Mouse (Mus musculus) spleen, adult 2 months (tissue): ENCODE data around the gene Hdhd5. TPM values are rescaled to one million over a fixed set of nuclear protein-coding genes. Genes with fewer than 3 reads are reported as not detected.

Source experiments
- DNase-seq, 2 experiments: peaks; one replicate each; pipeline versions ENCODE4 v3.0.0 to v3.0.0-alpha.2; 2012 to 2021; ENCODE audit warnings: low spot score in 2 of 2, low read depth in 1 of 2
- H3K27ac ChIP-seq: fragments of 200-500 bp; 2 replicates; pipeline ENCODE4 v1.5.1; 2012; ENCODE audit warnings: low read length, inconsistent platforms; ENCODE audit not compliant: insufficient read depth
- H3K27me3 ChIP-seq: fragments of 200-500 bp; 2 replicates; pipeline ENCODE4 v1.6.1; 2012; ENCODE audit warnings: mild to moderate bottlenecking, moderate library complexity, low read length, inconsistent platforms; ENCODE audit not compliant: control insufficient read depth, insufficient read depth
- H3K36me3 ChIP-seq: fragments of 200-500 bp; 2 replicates; pipeline ENCODE4 v1.6.1; 2012; ENCODE audit warnings: mild to moderate bottlenecking, low read length, inconsistent platforms; ENCODE audit not compliant: control insufficient read depth, insufficient read depth
- H3K4me1 ChIP-seq: fragments of 200-500 bp; 2 replicates; pipeline ENCODE4 v1.6.1; 2011; ENCODE audit warnings: inconsistent platforms; ENCODE audit not compliant: control insufficient read depth, insufficient read depth, insufficient read length
- H3K4me3 ChIP-seq: fragments of 200-500 bp; 2 replicates; pipeline ENCODE4 v1.5.1; 2011; ENCODE audit warnings: mild to moderate bottlenecking, inconsistent platforms; ENCODE audit not compliant: insufficient read depth, insufficient read length; ENCODE audit errors: extremely low read depth
- CTCF ChIP-seq: fragments of 200-500 bp; IDR thresholded peaks from 2 replicates; pipeline ENCODE4 v1.5.1; 2011; ENCODE audit warnings: mild to moderate bottlenecking, inconsistent platforms; ENCODE audit not compliant: insufficient read depth, insufficient read length, insufficient replicate concordance; ENCODE audit errors: extremely low read depth
- POLR2A ChIP-seq: fragments of 200-500 bp; IDR thresholded peaks from 2 replicates; pipeline ENCODE4 v1.6.1; 2011; ENCODE audit warnings: low read depth, low read length, inconsistent platforms
- WGBS: fragments of 180-500 bp; shearing (Covaris S2); methylation state at CpG from one replicate; pipeline ENCODE4 v1.1.7; 2018; 5-methylcytosine and 5-hydroxymethylcytosine counted together
- polyA plus RNA-seq: library from polyadenylated mRNA; depleted of rRNA; stranded (reverse); fragments of >200 nt; gene quantifications from 2 replicates; pipeline ENCODE4 v1.2.3, GENCODE M21; 2012; rRNA removed

Hdhd5 gene
- polyA plus RNA-seq, 1 experiment: 25.2 TPM

- Histone ChIP-seq H3K27me3 (no peaks in the 10 kb centered on the region), H3K36me3 (no peaks in the 10 kb centered on the region), H3K4me3 (no peak overlapping the region), H3K27ac (no peak overlapping the region), H3K4me1 (peaks cover 14% of the 10 kb centered on the region)
- WGBS: 75% methylated on average over 6 of the region's 6 CpGs
- DNase-seq: no peak
- no peak for TF ChIP-seq POLR2A
- no peak for TF ChIP-seq CTCF
These were observed 68.9 kb downstream of the Hdhd5 start for GRCm38 (mm10) chr6:120462251-120462650.

GRCm38 (mm10) chr6:120461217-120461616, 69.9 kb downstream of the Hdhd5 start:
- TF ChIP-seq CTCF (no peak), POLR2A (no peak)
- Histone ChIP-seq H3K36me3 (no peaks in the 10 kb centered on the region), H3K27me3 (no peaks in the 10 kb centered on the region), H3K4me3 (no peak overlapping the region), H3K4me1 (peaks cover 6% of the 10 kb centered on the region), H3K27ac (no peak overlapping the region)
- WGBS: 87% methylated on average over 15 of the region's 15 CpGs
- DNase-seq: no peak

Other genes with a start within 250 kb of the Hdhd5 start
- not detected in 2 replicates for gene D330020A13Rik, start 237.0 kb downstream of the Hdhd5 start, polyA plus RNA-seq
- 0.09 and 0.12 TPM in 2 replicates for gene B4galnt3, start 236.8 kb downstream of the Hdhd5 start, polyA plus RNA-seq
- gene Kdm5a, start 167.2 kb downstream of the Hdhd5 start, polyA plus RNA-seq: 3.6 and 4.2 TPM in 2 replicates
- gene Ccdc77, start 166.9 kb downstream of the Hdhd5 start, polyA plus RNA-seq: 2.2 and 3.2 TPM in 2 replicates
- 93.1 and 98.3 TPM in 2 replicates for gene Il17ra, start 68.1 kb downstream of the Hdhd5 start, polyA plus RNA-seq
- gene Tmem121b, start 37.5 kb downstream of the Hdhd5 start, polyA plus RNA-seq: 0.14 and 0.59 TPM in 2 replicates
- gene Cecr2, start 135.1 kb upstream of the Hdhd5 start, polyA plus RNA-seq: 9.1 and 13.1 TPM in 2 replicates
- 0.14 and 0.25 TPM in 2 replicates for gene Slc25a18, start 242.3 kb upstream of the Hdhd5 start, polyA plus RNA-seq